Mouse (Mus musculus): Measurements from ENCODE around the gene Dgki.

GRCm38 (mm10) chr6:36947861-36948260 lies 352.1 kb downstream of the Dgki start:
- no peak for TF ChIP-seq USF1 (IDR thresholded peaks at IDR 0.05; ENCODE audit: low read depth)
- no peak for TF ChIP-seq FOSL1 (IDR thresholded peaks at IDR 0.05; ENCODE audit: insufficient read depth, low read length, poor library complexity, severe bottlenecking)
- TF ChIP-seq CTCF (IDR thresholded peaks at IDR 0.05; ENCODE audit: control insufficient read depth, insufficient read depth, insufficient read length): no peak
- no peak for TF ChIP-seq MYOD1 (IDR thresholded peaks at IDR 0.05; ENCODE audit: control insufficient read depth, insufficient read length, low read depth)
- no peak for TF ChIP-seq CEBPB (IDR thresholded peaks at IDR 0.05; ENCODE audit: low read depth)
- no peak for TF ChIP-seq MAX (IDR thresholded peaks at IDR 0.05)
